Mouse (Mus musculus) Muller cell, postnatal 12 days (primary cell): ENCODE measurements around the gene Scaper.
A peak's percentile ranks its signal among the peaks of the same experiment; 100 is the strongest.

ENCODE experiments used
- DNase-seq: peaks from one replicate; pipeline ENCODE4 v3.0.0-alpha.2; 2015; ENCODE audit errors: inconsistent ontology term

The Scaper gene

DNA sequence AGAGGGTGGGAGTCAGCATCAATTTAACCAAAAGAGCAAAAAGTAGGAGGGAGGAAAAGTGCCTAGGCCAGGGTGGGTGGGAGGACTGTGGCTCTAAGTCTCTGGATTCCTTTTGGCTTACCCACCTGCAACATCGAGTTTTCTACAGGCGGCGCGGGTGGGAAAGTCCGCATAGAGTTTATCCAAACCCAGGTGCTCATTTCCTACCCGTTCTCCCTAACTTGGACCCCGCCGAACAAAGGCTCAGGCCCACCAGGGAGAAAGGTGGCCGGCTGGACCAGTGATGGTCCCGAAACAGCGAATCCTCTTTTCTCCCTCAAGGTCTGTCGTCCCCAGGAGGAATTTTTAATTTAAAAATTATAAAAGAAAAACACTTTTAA lies 397.5 kb downstream of the Scaper start:
- DNase-seq: peak; percentile 39

DNA sequence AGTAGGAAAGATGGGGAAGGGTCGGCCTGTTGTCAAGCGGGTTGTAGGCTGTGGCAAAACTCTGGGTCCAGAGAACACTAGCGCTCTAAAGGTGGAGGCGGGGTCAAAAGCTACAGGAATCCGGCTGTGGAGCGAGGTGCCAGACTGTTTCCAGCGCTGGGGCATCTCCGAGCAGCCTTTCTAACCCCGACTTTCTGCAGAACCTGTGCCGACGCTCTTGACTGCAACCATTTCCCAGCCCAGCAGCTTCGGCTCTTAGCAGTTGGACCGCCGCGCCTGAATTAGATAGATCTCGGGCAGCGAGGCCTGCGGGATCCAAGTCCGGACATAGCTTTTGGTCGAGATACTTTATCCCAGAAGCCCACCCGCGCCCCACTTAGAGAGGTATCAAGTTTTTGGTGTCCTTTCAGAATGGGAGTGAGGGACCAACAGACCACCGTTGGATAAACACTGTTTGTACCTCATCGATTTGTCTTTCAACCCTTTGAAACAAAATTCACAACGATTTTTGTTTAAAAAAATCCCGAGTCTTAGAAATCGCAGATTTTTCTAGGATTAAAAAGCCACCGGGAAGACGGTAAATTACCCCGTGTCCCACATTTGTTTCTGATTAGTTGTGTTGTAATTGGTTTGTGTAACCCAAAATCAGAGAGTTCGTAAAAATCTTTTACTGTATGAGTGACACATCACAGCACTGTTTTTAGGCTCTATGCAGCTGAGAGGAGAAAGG lies 398.1 kb downstream of the Scaper start:
- peak; percentile 20 for DNase-seq

DNA sequence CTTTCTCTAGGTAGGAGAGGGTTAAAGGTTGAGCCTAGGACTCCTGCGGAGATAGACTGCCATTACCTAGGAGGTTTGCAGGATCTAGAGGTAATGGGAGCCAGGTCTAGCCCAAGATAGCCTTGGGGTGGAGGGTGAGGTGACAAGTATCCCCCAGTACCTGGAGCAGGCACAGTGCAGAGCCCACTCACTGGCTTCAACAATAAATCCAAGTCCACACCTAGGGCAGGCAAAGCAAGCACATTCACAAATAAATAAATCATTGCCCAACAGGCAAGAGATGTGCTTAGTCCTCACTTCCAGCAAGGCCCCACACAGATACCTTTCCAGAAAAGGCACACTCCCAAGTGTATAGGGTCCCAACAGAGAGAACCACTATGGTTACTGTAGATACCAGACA lies 398.9 kb downstream of the Scaper start:
- no peak for DNase-seq

DNA sequence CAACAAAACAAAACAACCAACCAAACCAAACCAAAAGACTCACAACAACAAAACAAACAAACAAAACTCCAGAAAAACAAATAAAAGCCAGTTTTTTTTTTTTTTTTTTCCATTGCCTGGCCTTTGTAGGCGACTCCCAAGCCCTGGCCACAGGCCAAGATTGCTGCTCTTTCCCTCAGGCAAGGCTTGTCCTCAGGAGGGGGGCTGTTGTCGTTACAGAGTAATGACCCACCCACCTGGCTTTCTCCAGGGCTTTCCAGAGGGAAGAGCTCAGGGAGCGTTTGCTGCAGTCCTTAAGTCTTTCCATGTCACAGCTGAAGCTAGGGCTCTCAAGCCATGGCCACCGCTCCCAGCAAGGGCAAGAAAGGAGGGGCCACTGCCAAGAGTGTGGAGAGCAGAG lies 399.5 kb downstream of the Scaper start, which contains the start of gene Isl2:
Gene Isl2 (plus strand): TSS at position 296 of the 400 bp plus-strand sequence.
- DNase-seq: no peak

DNA sequence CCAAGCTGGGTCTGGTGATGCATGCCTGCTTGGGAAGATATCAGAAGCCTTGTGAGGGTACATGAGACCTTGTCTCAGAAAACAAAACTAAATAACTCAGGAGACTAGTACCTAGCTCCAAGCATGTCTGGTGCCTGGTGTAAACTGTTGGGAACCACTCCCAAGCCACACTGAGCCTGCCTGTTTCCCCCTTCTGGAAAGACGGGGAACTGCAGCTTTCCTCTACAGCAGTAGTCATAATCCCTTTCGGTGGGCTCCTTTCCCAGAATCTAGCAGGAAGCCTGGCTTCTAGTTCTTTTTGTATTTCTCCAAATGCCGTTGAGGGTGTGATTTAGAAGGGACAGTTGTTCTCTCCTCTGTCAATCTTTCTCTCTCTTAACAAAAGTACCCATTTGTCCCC lies 402.0 kb downstream of the Scaper start:
- peak; percentile 16 for DNase-seq

DNA sequence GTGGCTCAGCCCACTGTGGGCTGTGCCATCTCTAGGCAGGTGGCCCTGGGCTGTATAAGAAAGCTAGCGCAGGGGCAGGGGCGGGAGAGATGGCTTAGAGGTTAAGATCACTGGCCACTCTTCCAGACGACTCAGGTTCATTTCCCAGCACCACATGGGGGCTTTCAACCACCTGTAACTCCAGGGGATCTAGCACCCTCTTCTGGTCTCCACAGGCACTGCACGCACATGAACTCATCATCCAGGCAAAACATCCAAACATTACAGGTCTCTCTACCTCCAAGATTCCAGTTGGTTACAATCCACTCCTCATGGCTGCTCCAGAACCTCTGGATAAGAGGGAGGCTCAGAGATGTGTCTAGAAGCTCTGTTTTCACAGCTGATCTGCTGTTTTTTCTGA lies 412.2 kb downstream of the Scaper start:
- DNase-seq: no peak

DNA sequence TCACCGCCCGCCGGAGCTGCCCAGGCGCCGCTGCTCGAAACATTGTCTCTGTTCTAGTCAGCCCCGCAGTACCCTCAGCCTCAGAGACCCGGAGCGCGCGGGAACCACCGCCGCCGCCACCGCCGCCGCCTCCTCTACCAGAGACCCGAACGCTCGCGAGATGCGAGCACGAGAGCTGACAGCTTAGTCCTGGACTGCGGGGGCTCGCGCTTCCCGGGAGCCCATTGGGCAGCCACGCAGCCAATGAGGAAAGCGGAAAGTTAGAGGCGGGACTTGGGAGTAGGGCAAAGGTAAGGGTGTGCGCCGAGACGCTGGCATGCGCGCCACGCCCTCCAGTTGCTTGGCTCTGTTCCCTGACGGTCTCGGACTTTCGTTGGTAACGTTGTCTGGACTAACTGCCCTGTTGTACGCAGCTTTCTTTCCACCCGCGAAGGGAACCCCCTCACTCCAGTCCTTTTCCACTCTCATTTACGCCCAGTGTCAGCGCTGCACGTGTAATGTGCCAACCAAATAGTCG lies 425.8 kb downstream of the Scaper start, which contains the start of gene Etfa:
Gene Etfa (minus strand): TSS at position 217 of the 517 bp plus-strand sequence.
- peak; percentile 96 for DNase-seq

DNA sequence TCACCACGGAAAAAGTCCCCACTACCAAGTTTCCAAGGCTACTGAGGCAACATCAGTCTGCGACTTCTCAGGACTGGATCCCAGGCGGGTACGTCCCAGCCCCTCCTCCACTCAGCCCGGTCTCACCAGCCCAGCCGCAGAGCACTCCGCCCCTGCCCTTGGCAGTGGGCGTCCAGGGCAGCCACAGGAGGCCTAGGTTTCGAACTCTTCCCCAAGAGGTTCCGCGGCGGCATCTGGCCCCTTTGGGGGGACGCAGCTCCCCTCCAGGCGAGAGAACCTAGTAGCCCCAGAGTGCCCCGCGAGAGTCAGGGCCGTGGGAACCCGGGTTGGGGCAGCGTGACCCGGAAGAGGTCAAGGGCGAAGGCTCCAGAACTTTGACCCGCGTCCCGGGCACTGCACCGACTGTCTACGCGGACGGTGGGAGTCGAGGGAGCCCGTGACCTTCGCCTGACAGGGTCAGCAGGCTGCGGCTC lies 426.4 kb downstream of the Scaper start:
- DNase-seq: peak; percentile 70

DNA sequence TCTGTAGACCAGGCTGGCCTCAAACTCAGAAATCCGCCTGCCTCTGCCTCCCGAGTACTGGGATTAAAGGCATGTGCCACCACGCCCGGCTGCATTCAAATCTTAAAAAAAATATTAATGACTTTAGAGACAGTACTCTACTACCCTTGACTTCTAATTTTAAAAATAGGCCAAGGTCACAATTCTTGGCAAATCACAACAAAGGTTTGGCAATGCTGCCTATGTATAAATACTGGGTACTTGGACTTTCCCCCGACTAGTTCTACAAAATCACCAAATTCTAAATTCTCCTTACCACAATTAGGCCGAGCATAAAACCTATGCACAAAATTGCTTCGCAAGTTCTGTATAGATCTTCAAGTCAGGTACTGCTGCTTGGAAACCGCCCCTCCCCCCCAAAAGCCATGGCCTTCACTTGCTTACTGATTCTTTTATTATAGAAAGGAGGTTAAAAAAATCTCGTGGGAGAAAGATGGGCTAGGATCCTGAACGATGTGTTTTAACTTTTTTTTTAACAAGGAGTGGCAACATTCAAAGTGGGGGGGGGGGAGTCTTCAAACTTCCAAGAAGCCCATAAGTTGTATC lies 427.2 kb downstream of the Scaper start:
- no peak for DNase-seq

DNA sequence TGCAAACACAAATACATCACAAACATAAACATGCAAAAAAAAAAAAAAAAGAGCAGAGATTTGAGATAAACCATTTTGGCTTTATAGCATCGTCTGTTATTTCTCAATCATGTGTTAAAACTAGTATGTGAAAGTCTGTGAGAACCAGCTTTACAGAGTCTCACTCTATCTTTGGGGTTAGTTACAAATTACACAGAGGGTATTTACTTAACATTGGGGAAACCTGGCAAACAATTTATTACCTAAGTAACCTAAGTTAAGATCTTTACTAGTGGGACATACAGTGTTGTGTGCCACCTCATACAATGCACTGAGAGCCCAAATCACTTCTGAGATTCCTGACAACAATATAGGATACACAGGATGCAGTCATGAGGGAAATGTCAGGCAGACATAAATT lies 428.2 kb downstream of the Scaper start:
- no peak for DNase-seq

DNA sequence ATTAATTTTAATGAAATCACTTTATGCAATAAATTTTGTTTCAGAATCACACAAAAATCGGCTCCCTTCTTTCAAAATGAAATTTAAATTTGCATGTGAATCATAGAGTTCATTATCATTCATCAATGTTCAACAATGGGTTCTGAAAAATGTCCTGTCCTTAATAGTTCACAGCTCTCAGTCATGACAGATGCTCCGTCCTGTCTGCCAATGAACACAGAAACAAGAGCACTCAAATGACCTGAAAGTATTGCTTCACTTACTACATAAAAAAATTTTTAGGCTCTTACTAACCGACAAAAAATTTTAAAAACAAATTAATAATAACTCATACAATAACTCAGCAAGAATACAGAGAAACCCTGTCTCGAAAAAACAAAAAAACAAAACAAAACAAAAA lies 429.2 kb downstream of the Scaper start:
- peak; percentile 38 for DNase-seq

DNA sequence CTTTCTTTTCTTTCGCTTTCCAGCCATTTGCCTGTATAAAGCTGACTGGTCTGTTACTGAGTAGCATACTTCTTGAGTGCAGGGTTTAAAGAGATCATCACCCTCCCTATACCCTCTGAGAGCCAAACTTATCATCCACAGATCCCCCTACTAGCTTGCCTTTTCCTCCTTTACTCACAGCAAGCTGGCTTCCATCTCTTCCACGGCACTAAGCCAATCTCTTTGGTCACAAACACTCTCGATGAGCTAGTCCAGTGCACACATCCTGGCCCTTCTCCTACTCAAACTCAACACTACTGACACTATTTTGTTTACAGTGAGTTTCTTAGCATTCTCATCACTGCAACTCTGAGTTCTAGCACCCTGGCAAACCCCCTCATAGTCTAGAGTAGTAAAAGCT lies 430.0 kb downstream of the Scaper start:
- no peak for DNase-seq
